Mouse (Mus musculus): Measurements from ENCODE around the gene Marcksl1. TPM values are rescaled to one million over a fixed set of nuclear protein-coding genes. Genes with fewer than 3 reads are reported as not detected.

Marcksl1 gene
- total RNA-seq (2014; fragmentation: Nextera tagmentation) (14.5 and 18.7 TPM in 2 replicates), total RNA-seq (2017) (13.4 and 13.6 TPM in 2 replicates), polyA plus RNA-seq (2012) (38.9 and 47.0 TPM in 2 replicates)

DNA sequence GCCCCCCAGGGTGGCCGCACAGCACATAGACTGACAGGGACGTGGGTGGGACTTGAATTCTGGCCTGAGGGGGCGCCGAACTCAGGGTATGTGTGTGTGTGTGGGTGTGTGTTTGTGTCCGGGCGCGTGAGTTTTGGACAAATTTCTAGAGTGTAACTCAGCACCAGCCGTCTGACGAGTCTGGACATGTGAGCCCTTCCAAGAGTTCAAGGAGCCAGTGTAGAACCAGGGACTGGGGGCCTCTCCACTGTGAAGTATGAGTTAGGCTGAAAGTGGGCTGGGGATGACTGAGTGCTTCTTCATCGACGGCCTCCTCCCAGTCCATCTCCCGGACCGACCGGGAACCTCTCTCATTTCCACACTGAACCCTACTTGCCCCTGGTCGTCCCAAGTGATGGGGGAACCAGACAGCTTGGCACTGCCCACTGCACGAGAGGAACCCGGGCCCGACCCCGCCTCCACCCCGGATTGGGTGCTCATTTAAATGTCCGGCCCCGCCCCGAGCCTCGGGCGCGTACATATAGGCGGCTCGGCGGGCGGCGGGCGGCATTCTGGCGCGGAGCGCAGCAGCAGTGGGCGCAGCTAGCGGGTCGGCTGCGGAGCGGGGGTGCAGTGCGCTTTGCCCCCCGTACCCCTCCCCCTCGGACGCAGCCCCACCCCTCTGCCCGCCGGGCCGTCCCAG lies at the start of gene Marcksl1:
TSS of gene Marcksl1 (plus strand) at position 496 of the 682 bp plus-strand sequence.
- Histone ChIP-seq H3K27me3 (ENCODE audit: insufficient read depth, low read length) (peaks cover 62% of the 10 kb centered on the region), H3K9me3 (replicated peaks) (no peaks in the 10 kb centered on the region), H3K36me3 (replicated peaks) (peaks cover 24% of the 10 kb centered on the region), H3K4me1 (ENCODE audit: insufficient read depth, low read depth, low read length) (peaks cover 25% of the 10 kb centered on the region), H3K4me3 (ENCODE audit: low read depth, low read length) (peak within 1 kb of the TSS; percentile 71)
- DNase-seq (ENCODE audit: low spot score) (peak; percentile 72), ATAC-seq (ENCODE audit: extremely low read depth, insufficient number of reproducible peaks, low FRiP score, poor library complexity, severe bottlenecking) (peak; percentile 45)
- TF ChIP-seq GATA2 (IDR thresholded peaks at IDR 0.05; ENCODE audit: borderline replicate concordance, low read depth, low read length), result no peak
- TF ChIP-seq CTCF (IDR thresholded peaks at IDR 0.05; ENCODE audit: low read depth, low read length), result no peak
- TF ChIP-seq TAL1 (conservative IDR thresholded peaks at IDR 0.05; ENCODE audit: low read depth, low read length), result no peak
- TF ChIP-seq POLR2AphosphoS5 (IDR thresholded peaks at IDR 0.05; ENCODE audit: insufficient replicate concordance, low read depth, low read length), result no peak
- TF ChIP-seq GATA1 (IDR thresholded peaks at IDR 0.05; ENCODE audit: borderline replicate concordance, low read length), result no peak

DNA sequence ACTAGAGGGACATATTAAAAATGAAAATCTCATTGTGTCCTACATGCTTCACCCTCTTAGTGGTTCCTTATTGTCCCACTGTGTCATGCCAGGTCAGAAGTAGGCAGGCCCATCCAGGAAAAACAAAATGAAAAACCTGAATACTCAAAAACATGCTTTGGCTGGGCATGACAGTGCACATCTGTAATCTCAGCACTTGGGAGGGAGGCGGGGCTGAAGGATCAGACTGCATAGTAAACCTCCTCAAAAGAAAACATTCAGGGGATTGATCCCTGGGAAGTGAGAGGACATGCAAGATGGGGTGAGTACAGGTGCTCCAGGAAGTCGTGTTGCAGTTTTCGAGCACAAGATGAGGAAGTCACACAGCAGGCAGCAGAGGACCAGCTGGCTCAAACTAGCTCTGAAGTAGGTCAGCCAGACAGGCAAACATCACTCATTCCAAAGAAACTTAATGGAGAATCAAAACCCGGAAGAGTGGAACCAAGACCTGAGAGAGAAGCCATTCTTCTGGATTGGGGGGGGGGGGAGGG lies 49.0 kb upstream of the Marcksl1 start:
- Histone ChIP-seq H3K4me3 (ENCODE audit: low read depth, low read length) (no peak overlapping the region), H3K27me3 (ENCODE audit: insufficient read depth, low read length) (no peaks in the 10 kb centered on the region), H3K36me3 (replicated peaks) (peaks cover 65% of the 10 kb centered on the region), H3K9me3 (replicated peaks) (no peaks in the 10 kb centered on the region), H3K4me1 (ENCODE audit: insufficient read depth, low read depth, low read length) (peaks cover 35% of the 10 kb centered on the region)
- TF ChIP-seq CTCF (IDR thresholded peaks at IDR 0.05; ENCODE audit: low read depth, low read length) (no peak), TAL1 (conservative IDR thresholded peaks at IDR 0.05; ENCODE audit: low read depth, low read length) (no peak), GATA2 (IDR thresholded peaks at IDR 0.05; ENCODE audit: borderline replicate concordance, low read depth, low read length) (no peak), GATA1 (IDR thresholded peaks at IDR 0.05; ENCODE audit: borderline replicate concordance, low read length) (no peak)
- ATAC-seq (ENCODE audit: extremely low read depth, insufficient number of reproducible peaks, low FRiP score, poor library complexity, severe bottlenecking), result no peak
- DNase-seq (ENCODE audit: low spot score), result no peak

DNA sequence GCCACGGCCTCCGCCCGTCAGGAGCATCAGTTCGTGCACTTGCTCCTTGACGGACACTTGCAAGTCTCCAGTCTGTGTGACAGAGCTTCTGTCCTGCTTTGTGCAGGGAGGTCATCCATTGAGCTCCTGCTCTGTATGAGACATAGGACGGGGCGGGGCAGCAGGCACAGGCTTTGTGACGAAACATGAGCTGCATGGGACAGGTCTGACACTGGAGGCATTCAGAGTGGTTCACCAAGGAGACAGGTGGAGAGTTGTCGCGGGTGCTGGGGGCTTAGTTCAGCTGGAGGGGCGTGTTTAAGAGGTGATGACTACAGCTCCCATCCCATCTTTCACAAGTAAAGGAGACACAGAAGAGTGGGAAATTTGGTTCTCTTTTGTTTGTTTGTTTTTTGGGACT lies 37.3 kb upstream of the Marcksl1 start:
- no peak for ATAC-seq (ENCODE audit: extremely low read depth, insufficient number of reproducible peaks, low FRiP score, poor library complexity, severe bottlenecking)
- Histone ChIP-seq H3K27me3 (ENCODE audit: insufficient read depth, low read length) (no peaks in the 10 kb centered on the region), H3K9me3 (replicated peaks) (no peaks in the 10 kb centered on the region), H3K36me3 (replicated peaks) (peaks cover 90% of the 10 kb centered on the region), H3K4me3 (ENCODE audit: low read depth, low read length) (no peak overlapping the region), H3K4me1 (ENCODE audit: insufficient read depth, low read depth, low read length) (0 out of 2 replicates have a peak, but pooled peaks cover 2% of the 10 kb centered on the region)
- no peak for TF ChIP-seq GATA1 (IDR thresholded peaks at IDR 0.05; ENCODE audit: borderline replicate concordance, low read length)
- TF ChIP-seq CTCF (IDR thresholded peaks at IDR 0.05; ENCODE audit: low read depth, low read length), result no peak
- TF ChIP-seq POLR2AphosphoS5 (IDR thresholded peaks at IDR 0.05; ENCODE audit: insufficient replicate concordance, low read depth, low read length), result no peak
- TF ChIP-seq GATA2 (IDR thresholded peaks at IDR 0.05; ENCODE audit: borderline replicate concordance, low read depth, low read length), result no peak
- TF ChIP-seq TAL1 (conservative IDR thresholded peaks at IDR 0.05; ENCODE audit: low read depth, low read length), result no peak
- no peak for DNase-seq (ENCODE audit: low spot score)

DNA sequence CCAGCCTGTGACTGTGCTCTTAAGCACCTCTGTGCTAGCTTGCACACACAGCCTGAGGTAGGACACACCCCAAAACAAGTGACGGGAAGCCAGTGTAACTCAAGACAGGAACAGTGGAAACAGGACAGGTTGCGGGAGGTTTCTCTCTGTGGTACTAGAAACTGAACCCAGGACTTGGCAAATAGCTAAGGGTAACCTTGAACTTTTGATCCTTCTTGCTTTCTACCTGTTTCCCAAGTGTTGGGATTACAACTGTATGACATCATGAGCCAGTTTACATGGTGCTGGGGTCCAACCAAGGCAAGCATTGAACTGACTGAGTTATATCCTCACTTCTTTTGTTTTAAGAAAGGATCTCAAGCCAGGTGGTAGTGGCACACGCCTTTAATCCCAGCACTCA lies 33.5 kb upstream of the Marcksl1 start:
- no peak for DNase-seq (ENCODE audit: low spot score)
- no peak for ATAC-seq (ENCODE audit: extremely low read depth, insufficient number of reproducible peaks, low FRiP score, poor library complexity, severe bottlenecking)
- Histone ChIP-seq H3K4me3 (ENCODE audit: low read depth, low read length) (no peak overlapping the region), H3K27me3 (ENCODE audit: insufficient read depth, low read length) (no peaks in the 10 kb centered on the region), H3K9me3 (replicated peaks) (no peaks in the 10 kb centered on the region), H3K36me3 (replicated peaks) (peaks cover 92% of the 10 kb centered on the region), H3K4me1 (ENCODE audit: insufficient read depth, low read depth, low read length) (no peaks in the 10 kb centered on the region)
- TF ChIP-seq POLR2AphosphoS5 (IDR thresholded peaks at IDR 0.05; ENCODE audit: insufficient replicate concordance, low read depth, low read length) (no peak), TAL1 (conservative IDR thresholded peaks at IDR 0.05; ENCODE audit: low read depth, low read length) (no peak), GATA1 (IDR thresholded peaks at IDR 0.05; ENCODE audit: borderline replicate concordance, low read length) (no peak), GATA2 (IDR thresholded peaks at IDR 0.05; ENCODE audit: borderline replicate concordance, low read depth, low read length) (no peak), CTCF (IDR thresholded peaks at IDR 0.05; ENCODE audit: low read depth, low read length) (no peak)

DNA sequence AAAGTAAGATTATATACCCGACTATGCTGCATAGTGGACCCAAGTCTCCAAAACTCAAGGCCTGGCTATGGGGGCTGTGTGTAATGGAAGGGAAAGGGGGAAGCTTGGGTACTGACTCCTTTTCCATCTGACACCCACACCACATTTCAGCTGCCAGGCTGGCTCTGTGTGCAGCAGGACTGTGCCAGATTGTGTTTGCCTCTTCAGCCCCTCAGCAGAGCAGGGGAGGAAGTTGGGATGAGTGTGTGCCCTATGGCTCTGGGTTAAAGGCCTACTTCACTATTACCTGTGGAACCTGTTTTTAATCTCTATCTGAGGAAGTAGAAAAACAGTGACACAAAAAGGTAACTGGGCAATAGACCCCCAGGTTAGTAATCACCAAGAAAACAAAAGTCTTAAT lies 32.3 kb upstream of the Marcksl1 start:
- TF ChIP-seq TAL1 (conservative IDR thresholded peaks at IDR 0.05; ENCODE audit: low read depth, low read length), result no peak
- TF ChIP-seq CTCF (IDR thresholded peaks at IDR 0.05; ENCODE audit: low read depth, low read length), result no peak
- TF ChIP-seq POLR2AphosphoS5 (IDR thresholded peaks at IDR 0.05; ENCODE audit: insufficient replicate concordance, low read depth, low read length), result no peak
- TF ChIP-seq GATA1 (IDR thresholded peaks at IDR 0.05; ENCODE audit: borderline replicate concordance, low read length), result no peak
- TF ChIP-seq GATA2 (IDR thresholded peaks at IDR 0.05; ENCODE audit: borderline replicate concordance, low read depth, low read length), result no peak
- Histone ChIP-seq H3K4me1 (ENCODE audit: insufficient read depth, low read depth, low read length) (no peaks in the 10 kb centered on the region), H3K4me3 (ENCODE audit: low read depth, low read length) (no peak overlapping the region), H3K9me3 (replicated peaks) (no peaks in the 10 kb centered on the region), H3K27me3 (ENCODE audit: insufficient read depth, low read length) (no peaks in the 10 kb centered on the region), H3K36me3 (replicated peaks) (peaks cover 95% of the 10 kb centered on the region)
- DNase-seq (ENCODE audit: low spot score) (no peak), ATAC-seq (ENCODE audit: extremely low read depth, insufficient number of reproducible peaks, low FRiP score, poor library complexity, severe bottlenecking) (no peak)

DNA sequence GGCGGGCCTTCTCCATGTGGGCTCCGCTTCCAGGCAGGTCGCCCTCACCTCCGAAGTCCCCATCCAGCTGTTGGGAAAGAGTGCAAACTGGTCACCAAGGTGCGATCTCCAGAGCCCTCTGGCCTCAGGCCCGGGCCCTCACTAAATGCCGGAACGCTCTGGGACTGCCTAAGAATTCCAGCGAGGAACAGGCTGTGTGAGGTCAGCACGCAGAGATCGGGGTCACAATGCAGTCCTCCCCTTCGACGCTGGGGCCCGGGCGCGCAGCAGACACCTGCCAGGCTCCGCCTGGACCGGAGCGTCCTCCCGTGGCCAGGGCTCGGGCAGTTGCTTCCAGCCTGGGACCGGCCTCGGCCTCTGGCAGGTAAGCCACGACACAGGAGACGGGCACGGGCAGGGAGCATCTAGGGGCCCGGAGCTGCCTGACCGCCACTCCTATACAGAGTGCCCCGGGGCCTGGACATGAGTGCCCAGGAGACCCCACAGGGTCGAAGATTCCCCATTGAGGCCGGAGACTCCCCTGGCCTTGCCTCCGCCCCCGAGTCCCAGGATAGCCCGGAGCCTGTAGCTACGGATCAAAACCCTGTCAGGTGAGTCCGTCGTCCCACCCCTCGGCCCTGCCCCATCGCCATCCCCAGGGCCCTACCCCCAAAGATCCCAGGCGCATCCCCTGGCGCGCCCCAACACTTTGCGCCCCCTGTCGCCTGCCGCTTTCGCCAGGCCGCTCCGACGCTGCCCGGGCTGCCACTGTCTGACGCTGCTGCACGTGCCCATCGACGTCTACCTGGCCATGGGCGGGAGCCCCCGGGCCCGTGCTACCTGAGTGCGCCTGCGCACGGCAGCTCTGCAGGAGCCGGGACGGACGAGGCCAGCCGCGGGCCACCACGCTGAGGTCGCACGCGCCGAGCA lies 22.2 kb upstream of the Marcksl1 start, which contains the start of the genes Tssk3 and Fam229a:
TSS of gene Tssk3 (minus strand) at position 51 of the 909 bp plus-strand sequence.
TSS of gene Fam229a (plus strand) at position 219 of the 909 bp plus-strand sequence.
- no peaks in the 10 kb centered on the region for H3K9me3 ChIP-seq (replicated peaks)
- DNase-seq (ENCODE audit: low spot score), result no peak
- H3K4me1 ChIP-seq (ENCODE audit: insufficient read depth, low read depth, low read length), result peaks cover 10% of the 10 kb centered on the region
- TF ChIP-seq CTCF (IDR thresholded peaks at IDR 0.05; ENCODE audit: low read depth, low read length) (no peak), TAL1 (conservative IDR thresholded peaks at IDR 0.05; ENCODE audit: low read depth, low read length) (no peak), POLR2AphosphoS5 (IDR thresholded peaks at IDR 0.05; ENCODE audit: insufficient replicate concordance, low read depth, low read length) (no peak), GATA2 (IDR thresholded peaks at IDR 0.05; ENCODE audit: borderline replicate concordance, low read depth, low read length) (no peak), GATA1 (IDR thresholded peaks at IDR 0.05; ENCODE audit: borderline replicate concordance, low read length) (no peak)
- peaks cover 32% of the 10 kb centered on the region for H3K36me3 ChIP-seq (replicated peaks)
- no peak within 1 kb of the TSS for H3K4me3 ChIP-seq (ENCODE audit: low read depth, low read length)
- no peak for ATAC-seq (ENCODE audit: extremely low read depth, insufficient number of reproducible peaks, low FRiP score, poor library complexity, severe bottlenecking)
- peaks cover 17% of the 10 kb centered on the region for H3K27me3 ChIP-seq (ENCODE audit: insufficient read depth, low read length)

Data from G1E (cell line).